Mouse (Mus musculus): ENCODE data around the gene Clca3a2.
"Not testable (repeated sequence)": the region's sequence is repeated elsewhere in the genome, so short reads cannot be mapped to it uniquely, and the experiment has no call there.

Clca3a2 gene

GRCm38 (mm10) chr3:144819219-144819618 lies at the start of gene Clca3a2:
TSS of gene Clca3a2 (minus strand) at chr3:144819494.
- DNase-seq (ENCODE audit: inconsistent ontology term): not testable (repeated sequence)

GRCm38 (mm10) chr3:144849584-144849983 lies 30.3 kb upstream of the Clca3a2 start:
- DNase-seq (ENCODE audit: inconsistent ontology term): no peak

GRCm38 (mm10) chr3:144849014-144849556 lies 29.8 kb upstream of the Clca3a2 start, which contains the start of gene Clca3b:
TSS of gene Clca3b (minus strand) at chr3:144849357.
- DNase-seq (ENCODE audit: inconsistent ontology term): not testable (repeated sequence)

GRCm38 (mm10) chr3:144827257-144827656 lies 8.0 kb upstream of the Clca3a2 start:
- peak; percentile 45 for DNase-seq (ENCODE audit: inconsistent ontology term)

- peak; percentile 59 for DNase-seq (ENCODE audit: inconsistent ontology term)
Measured at GRCm38 (mm10) chr3:144825151-144825550, 5.9 kb upstream of the Clca3a2 start.

GRCm38 (mm10) chr3:144823331-144823730 lies 4.0 kb upstream of the Clca3a2 start:
- no peak for DNase-seq (ENCODE audit: inconsistent ontology term)

- DNase-seq (ENCODE audit: inconsistent ontology term): no peak
Measured at GRCm38 (mm10) chr3:144820632-144821031, 1.3 kb upstream of the Clca3a2 start.

GRCm38 (mm10) chr3:144813336-144813735 lies 6.0 kb downstream of the Clca3a2 start:
- DNase-seq (ENCODE audit: inconsistent ontology term): not testable (repeated sequence)

GRCm38 (mm10) chr3:144811821-144812220 lies 7.5 kb downstream of the Clca3a2 start:
- DNase-seq (ENCODE audit: inconsistent ontology term): no peak

- not testable (repeated sequence) for DNase-seq (ENCODE audit: inconsistent ontology term)
Measured at GRCm38 (mm10) chr3:144808153-144808925, 11.0 kb downstream of the Clca3a2 start.

GRCm38 (mm10) chr3:144806626-144807025 lies 12.7 kb downstream of the Clca3a2 start:
- not testable (repeated sequence) for DNase-seq (ENCODE audit: inconsistent ontology term)

- DNase-seq (ENCODE audit: inconsistent ontology term): peak; percentile 31
Measured at GRCm38 (mm10) chr3:144801861-144802260, 17.4 kb downstream of the Clca3a2 start.

- DNase-seq (ENCODE audit: inconsistent ontology term): peak; percentile 14
Measured at GRCm38 (mm10) chr3:144785181-144786148, 33.8 kb downstream of the Clca3a2 start.

GRCm38 (mm10) chr3:144765161-144765560 lies 54.1 kb downstream of the Clca3a2 start:
- DNase-seq (ENCODE audit: inconsistent ontology term): peak; percentile 66

GRCm38 (mm10) chr3:144761454-144761853 lies 57.8 kb downstream of the Clca3a2 start:
- no peak for DNase-seq (ENCODE audit: inconsistent ontology term)

- no peak for DNase-seq (ENCODE audit: inconsistent ontology term)
Measured at GRCm38 (mm10) chr3:144760592-144761309, 58.5 kb downstream of the Clca3a2 start, which contains the start of gene Clca3a1. TSS of gene Clca3a1 (minus strand) at chr3:144760977.

GRCm38 (mm10) chr3:144759719-144760118 lies 59.6 kb downstream of the Clca3a2 start:
- DNase-seq (ENCODE audit: inconsistent ontology term): no peak

- DNase-seq (ENCODE audit: inconsistent ontology term): peak; percentile 22
Measured at GRCm38 (mm10) chr3:144756103-144756502, 63.2 kb downstream of the Clca3a2 start.

- DNase-seq (ENCODE audit: inconsistent ontology term): no peak
Measured at GRCm38 (mm10) chr3:144753120-144753519, 66.2 kb downstream of the Clca3a2 start.

GRCm38 (mm10) chr3:144749062-144749963 lies 70.0 kb downstream of the Clca3a2 start:
- not testable (repeated sequence) for DNase-seq (ENCODE audit: inconsistent ontology term)

Measured in Muller cell, postnatal 12 days (primary cell).